Mouse (Mus musculus): ENCODE measurements at regions not wholly inside any gene's neighbourhood (a gene's known extent, or its start where the extent isn't known, plus 50 kb on each side); places are given as distances from the start of the nearest gene placed in this dataset.

GRCm38 (mm10) chr6:93478521-93478920 lies 535.2 kb upstream of the Adamts9 start:
- TF ChIP-seq CTCF (IDR thresholded peaks at IDR 0.05; ENCODE audit: low read depth, low read length) (no peak), POLR2A (IDR thresholded peaks at IDR 0.05; ENCODE audit: extremely low read depth, insufficient read depth, low read length) (no peak)

Data from liver, adult 2 months (tissue).